Mouse (Mus musculus) naive thymus-derived CD4-positive, alpha-beta T cell, adult 5 months (primary cell): ENCODE measurements around the gene B4galnt3. TPM values are rescaled to one million over a fixed set of nuclear protein-coding genes. Genes with fewer than 3 reads are reported as not detected.

Experiments used
- polyA plus RNA-seq: library from polyadenylated mRNA; unstranded; fragments of 100-300 nt; shearing (Covaris generic); gene quantifications from one replicate; pipeline ENCODE4 v1.2.1, GENCODE M21; 2017

Gene B4galnt3
- polyA plus RNA-seq, result not detected

GRCm38 (mm10) chr6:120294056-120294784, at the start of gene B4galnt3, which contains the start of gene D330020A13Rik:
Gene B4galnt3, minus strand, starts transcription at chr6:120294559.
Gene D330020A13Rik, plus strand, starts transcription at chr6:120294364.

Other genes with a start within 250 kb of the B4galnt3 start
- not detected for gene Ninj2, start 201.2 kb downstream of the B4galnt3 start, polyA plus RNA-seq
- gene D330020A13Rik, start 195 bp downstream of the B4galnt3 start, polyA plus RNA-seq, result not detected
- 178 TPM for gene Kdm5a, start 69.6 kb upstream of the B4galnt3 start, polyA plus RNA-seq
- 8.2 TPM for gene Ccdc77, start 69.8 kb upstream of the B4galnt3 start, polyA plus RNA-seq
- 227 TPM for gene Il17ra, start 168.7 kb upstream of the B4galnt3 start, polyA plus RNA-seq
- gene Tmem121b, start 199.2 kb upstream of the B4galnt3 start, polyA plus RNA-seq, result 0.58 TPM
- gene Hdhd5, start 236.8 kb upstream of the B4galnt3 start, polyA plus RNA-seq, result 111 TPM